In genomic region chr11:100404456-100405074, GRCm38 (mm10) we compare ENCODE assay signal across 23 mouse cellular contexts. TPM values are rescaled to one million over a fixed set of nuclear protein-coding genes. Genes with fewer than 3 reads are reported as not detected.
A peak's percentile ranks its signal among the peaks of the same experiment; 100 is the strongest.
DNase-seq lines count a peak whose midpoint lies in the region; ATAC-seq and TF ChIP-seq lines count a peak whose summit lies in the region.
"Had no signal": no experiment of that assay in that cellular context is flagged by ENCODE, and none has a peak within 500 bp of the region (broad histone marks: within the 10 kb centered on the region; RNA-seq: fewer than 3 reads in every experiment).

No protein-coding gene starts in this region.

- H3K4me3 ChIP-seq in heart, embryonic 13.5 days: no peak overlapping the region
- no peak overlapping the region for H3K4me3 ChIP-seq in heart, postnatal 0 days (ENCODE audit: low read depth, low read length)
- H3K4me3 ChIP-seq: embryonic facial prominence, embryonic 15.5 days; erythroblast, embryonic 14.5 days; forebrain, embryonic 10.5 days; gastrocnemius, adult 2 months; hindbrain, embryonic 12.5 days had no signal

- no peaks in the 10 kb centered on the region for H3K9me3 ChIP-seq in heart, embryonic 13.5 days
- H3K9me3 ChIP-seq in heart, postnatal 0 days (replicated peaks; ENCODE audit: control insufficient read depth, low read length): no peaks in the 10 kb centered on the region
- H3K9me3 ChIP-seq: embryonic facial prominence, embryonic 15.5 days; forebrain, embryonic 10.5 days; hindbrain, embryonic 12.5 days had no signal

- H3K4me1 ChIP-seq in heart, embryonic 13.5 days: peaks cover 61% of the 10 kb centered on the region
- H3K4me1 ChIP-seq in heart, postnatal 0 days (ENCODE audit: control insufficient read depth, insufficient read depth): peaks cover 50% of the 10 kb centered on the region

- no peak overlapping the region for H3K4me2 ChIP-seq in heart, embryonic 13.5 days
- no peak overlapping the region for H3K4me2 ChIP-seq in heart, postnatal 0 days (ENCODE audit: low read depth, low read length)
- H3K4me2 ChIP-seq: embryonic facial prominence, embryonic 15.5 days; hindbrain, embryonic 12.5 days had no signal

- peak; percentile 91 for DNase-seq in heart, adult 11 months
- DNase-seq in heart, postnatal 14 days: no peak
- DNase-seq in heart, adult 18-20 months: no peak
- DNase-seq in heart, postnatal 0 days (ENCODE audit: low spot score): no peak
- no peak for DNase-seq in heart, postnatal 4 days
- DNase-seq: adrenal gland, adult 2 months; adrenal gland, postnatal 25 days; cerebellum, adult 2 months; embryo, embryonic 11 days; gastrocnemius, adult 2 months; gastrocnemius, postnatal 25 days; kidney, adult 8-10 months had no signal

- WGBS in heart, embryonic 13.5 days: 90% methylated on average over 3 of the region's 3 CpGs
- 88% methylated on average over 3 of the region's 3 CpGs for WGBS in heart, postnatal 0 days

- intact Hi-C loops in heart, postnatal 14 days (cut with DNase I): no loop called here

- TF ChIP-seq CTCF in heart, postnatal 0 days (IDR thresholded peaks at IDR 0.05; ENCODE audit: low read depth): no peak

- H3K27ac ChIP-seq in heart, embryonic 13.5 days (replicated peaks): peak overlapping the region; percentile 97
- H3K27ac ChIP-seq in heart, postnatal 0 days (ENCODE audit: low read depth): peak overlapping the region; percentile 94
- H3K27ac ChIP-seq: embryonic facial prominence, embryonic 15.5 days; forebrain, embryonic 10.5 days; gastrocnemius, adult 2 months; hindbrain, embryonic 12.5 days had no signal

- H3K36me3 ChIP-seq in heart, embryonic 13.5 days: peaks cover 20% of the 10 kb centered on the region
- 0 out of 2 replicates have a peak, but pooled peaks cover 4% of the 10 kb centered on the region for H3K36me3 ChIP-seq in heart, postnatal 0 days (replicated peaks; ENCODE audit: control insufficient read depth, insufficient read depth, low read length)

- H3K9ac ChIP-seq in heart, embryonic 13.5 days: no peak overlapping the region
- H3K9ac ChIP-seq in heart, postnatal 0 days (replicated peaks; ENCODE audit: low read depth, low read length): no peak overlapping the region
- H3K9ac ChIP-seq: embryonic facial prominence, embryonic 15.5 days; hindbrain, embryonic 12.5 days had no signal

- no peak for ATAC-seq in heart, embryonic 13.5 days (ENCODE audit: extremely low read depth, insufficient number of reproducible peaks, low FRiP score, low TSS enrichment)
- ATAC-seq in heart, postnatal 0 days (ENCODE audit: insufficient read depth, low read depth): no peak
- ATAC-seq: forebrain, embryonic 14.5 days; hindbrain, embryonic 16.5 days; inflammation-experienced regulatory T-cells, adult 6 months; intestine, postnatal 0 days had no signal

- no peaks in the 10 kb centered on the region for H3K27me3 ChIP-seq in heart, embryonic 13.5 days (replicated peaks)
- no peaks in the 10 kb centered on the region for H3K27me3 ChIP-seq in heart, postnatal 0 days (ENCODE audit: control insufficient read depth, insufficient read depth, low read length)
- H3K27me3 ChIP-seq: embryonic facial prominence, embryonic 15.5 days; hindbrain, embryonic 12.5 days had no signal

- no peak for TF ChIP-seq EP300 in heart, postnatal 0 days (IDR thresholded peaks at IDR 0.05; ENCODE audit: low read depth)

RNA-seq across cellular contexts. Expression of gene Jup, which starts 7.0 kb away (rescaled TPM):
- total RNA-seq in heart, postnatal 14 days (2021): 100 to 1,000 TPM; 232 to 245 TPM
- 107 and 111 TPM in 2 replicates for polyA plus RNA-seq in heart, embryonic 13.5 days (2015; fragmentation: Nextera tagmentation; extraction: Ambion mirVana)
- total RNA-seq in heart, adult 18-20 months (2021): 100 to 1,000 TPM; 208 to 239 TPM
- total RNA-seq in heart, postnatal 0 days (2014; rRNA removed; ENCODE audit: low replicate concordance): 319 and 341 TPM in 2 replicates
- 135 and 142 TPM in 2 replicates for polyA plus RNA-seq in heart, postnatal 0 days (2015; fragmentation: Nextera tagmentation; extraction: Ambion mirVana)
- total RNA-seq in heart, postnatal 4 days (2021): 100 to 1,000 TPM; 223 to 234 TPM

RNA-seq across cellular contexts. Expression of gene P3h4, which starts 10.1 kb away (rescaled TPM):
- total RNA-seq in heart, postnatal 14 days (2021): 10 to 100 TPM; 19.1 to 19.9 TPM
- polyA plus RNA-seq in heart, embryonic 13.5 days (2015; fragmentation: Nextera tagmentation; extraction: Ambion mirVana): 62.9 and 63.5 TPM in 2 replicates
- total RNA-seq in heart, adult 18-20 months (2021): 10 to 100 TPM; 13.2 to 15.2 TPM
- 58.0 and 66.1 TPM in 2 replicates for total RNA-seq in heart, postnatal 0 days (2014; rRNA removed; ENCODE audit: low replicate concordance)
- 39.3 and 42.9 TPM in 2 replicates for polyA plus RNA-seq in heart, postnatal 0 days (2015; fragmentation: Nextera tagmentation; extraction: Ambion mirVana)
- 10 to 100 TPM; 28.0 to 30.0 TPM for total RNA-seq in heart, postnatal 4 days (2021)
- total RNA-seq: granulocyte monocyte progenitor cell, adult 5-6 weeks had no signal
- polyA plus RNA-seq: erythroblast, embryonic 14.5 days had no signal

RNA-seq across cellular contexts. Expression of gene Fkbp10, which starts 10.9 kb away (rescaled TPM):
- total RNA-seq in heart, postnatal 14 days (2021): 10 to 100 TPM; 34.6 to 38.3 TPM
- polyA plus RNA-seq in heart, embryonic 13.5 days (2015; fragmentation: Nextera tagmentation; extraction: Ambion mirVana): 112 and 119 TPM in 2 replicates
- total RNA-seq in heart, adult 18-20 months (2021): 1 to 10 TPM; 7.2 to 7.4 TPM
- 106 and 114 TPM in 2 replicates for total RNA-seq in heart, postnatal 0 days (2014; rRNA removed; ENCODE audit: low replicate concordance)
- polyA plus RNA-seq in heart, postnatal 0 days (2015; fragmentation: Nextera tagmentation; extraction: Ambion mirVana): 93.0 and 95.9 TPM in 2 replicates
- total RNA-seq in heart, postnatal 4 days (2021): 10 to 100 TPM; 68.8 to 76.1 TPM
- total RNA-seq: common myeloid progenitor, adult 5-6 weeks; granulocyte monocyte progenitor cell, adult 5-6 weeks had no signal

RNA-seq across cellular contexts. Expression of gene Nt5c3b, which starts 37.0 kb away (rescaled TPM):
- 10 to 100 TPM; 36.2 to 36.4 TPM for total RNA-seq in heart, postnatal 14 days (2021)
- polyA plus RNA-seq in heart, embryonic 13.5 days (2015; fragmentation: Nextera tagmentation; extraction: Ambion mirVana): 104 and 110 TPM in 2 replicates
- total RNA-seq in heart, adult 18-20 months (2021): 10 to 100 TPM; 17.9 to 24.7 TPM
- 54.4 and 68.3 TPM in 2 replicates for total RNA-seq in heart, postnatal 0 days (2014; rRNA removed; ENCODE audit: low replicate concordance)
- polyA plus RNA-seq in heart, postnatal 0 days (2015; fragmentation: Nextera tagmentation; extraction: Ambion mirVana): 84.7 and 85.0 TPM in 2 replicates
- total RNA-seq in heart, postnatal 4 days (2021): 10 to 100 TPM; 52.3 to 55.3 TPM

RNA-seq across cellular contexts. Expression of gene Klhl10, which starts 37.2 kb away (rescaled TPM):
- under 1 TPM; 0.41 to 0.76 TPM for total RNA-seq in heart, postnatal 14 days (2021)
- polyA plus RNA-seq in heart, embryonic 13.5 days (2015; fragmentation: Nextera tagmentation; extraction: Ambion mirVana): 0.33 and 0.60 TPM in 2 replicates
- total RNA-seq in heart, adult 18-20 months (2021): under 1 TPM; 0.60 to 0.95 TPM
- not detected in 2 replicates for total RNA-seq in heart, postnatal 0 days (2014; rRNA removed; ENCODE audit: low replicate concordance)
- polyA plus RNA-seq in heart, postnatal 0 days (2015; fragmentation: Nextera tagmentation; extraction: Ambion mirVana): 0.34 and 0.47 TPM in 2 replicates
- total RNA-seq in heart, postnatal 4 days (2021): under 1 TPM; 0.43 to 0.59 TPM
- total RNA-seq: common myeloid progenitor, adult 5-6 weeks; granulocyte monocyte progenitor cell, adult 5-6 weeks had no signal
- polyA plus RNA-seq: erythroblast, embryonic 14.5 days had no signal

Comparison
In these comparisons a context has a peak if more than half of its experiments do, and no peak if none do; other contexts are left out.
1. RNA of gene Fkbp10, which starts 10.9 kb away (total RNA-seq): 106 to 114 TPM in heart, postnatal 0 days, 68.8 to 76.1 TPM in heart, postnatal 4 days and 34.6 to 38.3 TPM in heart, postnatal 14 days; 7.2 to 7.4 TPM in heart, adult 18-20 months; every median in the first group is over 4 times any median in the second.